Mouse (Mus musculus): ENCODE results near the gene Olfr307. TPM values are rescaled to one million over a fixed set of nuclear protein-coding genes. Genes with fewer than 3 reads are reported as not detected.

Olfr307 gene
- polyA plus RNA-seq, 1 experiment from 2014 or later: not detected

Small RNA genes within 50 kb of the gene (microRNA-seq; reads per million reads assigned to microRNA genes)
- not detected for gene Gm23192

Other genes starting within 250 kb of the Olfr307 start
- gene Vmn2r75, start 165.8 kb downstream of the Olfr307 start, polyA plus RNA-seq (2016; fragmentation: Nextera tagmentation; extraction: Ambion mirVana): not detected in 2 replicates
- gene Vmn2r76, start 91.3 kb downstream of the Olfr307 start, polyA plus RNA-seq (2016; fragmentation: Nextera tagmentation; extraction: Ambion mirVana): not detected in 2 replicates
- gene Olfr310, start 60.4 kb downstream of the Olfr307 start, polyA plus RNA-seq (2016; fragmentation: Nextera tagmentation; extraction: Ambion mirVana): not detected in 2 replicates
- not detected in 2 replicates for gene Olfr309, start 23.9 kb downstream of the Olfr307 start, polyA plus RNA-seq (2016; fragmentation: Nextera tagmentation; extraction: Ambion mirVana)
- not detected in 2 replicates for gene Olfr308, start 12.0 kb downstream of the Olfr307 start, polyA plus RNA-seq (2016; fragmentation: Nextera tagmentation; extraction: Ambion mirVana)
- gene Olfr305, start 29.3 kb upstream of the Olfr307 start, polyA plus RNA-seq (2016; fragmentation: Nextera tagmentation; extraction: Ambion mirVana): not detected in 2 replicates
- gene Olfr304, start 49.1 kb upstream of the Olfr307 start, polyA plus RNA-seq (2016; fragmentation: Nextera tagmentation; extraction: Ambion mirVana): not detected in 2 replicates
- not detected in 2 replicates for gene Olfr303, start 60.2 kb upstream of the Olfr307 start, polyA plus RNA-seq (2016; fragmentation: Nextera tagmentation; extraction: Ambion mirVana)
- not detected in 2 replicates for gene Olfr301, start 66.3 kb upstream of the Olfr307 start, polyA plus RNA-seq (2016; fragmentation: Nextera tagmentation; extraction: Ambion mirVana)
- not detected in 2 replicates for gene Olfr299, start 122.3 kb upstream of the Olfr307 start, polyA plus RNA-seq (2016; fragmentation: Nextera tagmentation; extraction: Ambion mirVana)
- gene Olfr298, start 154.9 kb upstream of the Olfr307 start, polyA plus RNA-seq (2016; fragmentation: Nextera tagmentation; extraction: Ambion mirVana): not detected in 2 replicates
- gene Olfr297, start 182.4 kb upstream of the Olfr307 start, polyA plus RNA-seq (2016; fragmentation: Nextera tagmentation; extraction: Ambion mirVana): not detected in 2 replicates
- gene Olfr295, start 246.3 kb upstream of the Olfr307 start, polyA plus RNA-seq (2016; fragmentation: Nextera tagmentation; extraction: Ambion mirVana): not detected in 2 replicates